Mouse (Mus musculus): ENCODE measurements around the gene Cast. TPM values are rescaled to one million over a fixed set of nuclear protein-coding genes. Genes with fewer than 3 reads are reported as not detected.

Gene Cast
- polyA plus RNA-seq, 1 experiment from 2014 or later, result 62.8 TPM

DNA sequence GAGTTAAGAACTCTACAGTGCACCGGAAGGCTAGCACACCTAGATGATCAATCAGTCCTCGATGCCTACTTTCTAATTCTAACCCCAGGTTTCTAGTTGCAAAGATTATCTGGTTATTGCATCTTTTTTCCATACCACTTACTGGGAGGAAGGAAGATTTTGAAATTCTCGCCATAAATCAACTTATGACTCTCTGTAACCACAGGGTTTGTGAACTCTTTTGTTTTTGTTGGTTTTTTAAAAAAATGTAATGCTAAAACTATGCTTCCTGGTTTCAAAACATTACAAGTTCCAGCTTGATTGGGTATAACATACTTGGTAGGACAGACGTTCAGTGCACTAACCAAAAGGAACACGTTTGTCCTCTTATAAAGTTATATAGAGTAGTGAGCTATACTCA is 1.7 kb downstream of the Cast start:
- no peaks in the 10 kb centered on the region for H3K9me3 ChIP-seq (replicated peaks; ENCODE audit: control insufficient read depth, low read length)
- no peak for ATAC-seq (replicated peaks; ENCODE audit: extremely low read depth, insufficient read depth, low FRiP score)
- peak overlapping the region; percentile 82 for H3K9ac ChIP-seq (ENCODE audit: low read length)
- H3K4me1 ChIP-seq (ENCODE audit: control insufficient read depth, insufficient read depth, low read length), result peaks cover 17% of the 10 kb centered on the region
- H3K4me3 ChIP-seq (ENCODE audit: low read length), result peak overlapping the region; percentile 71
- H3K27ac ChIP-seq (ENCODE audit: low read length), result no peak overlapping the region
- H3K4me2 ChIP-seq (ENCODE audit: low read depth, low read length), result peak overlapping the region; percentile 97
- H3K36me3 ChIP-seq (ENCODE audit: control insufficient read depth, insufficient read depth), result no peaks in the 10 kb centered on the region
- no peaks in the 10 kb centered on the region for H3K27me3 ChIP-seq (ENCODE audit: control insufficient read depth, insufficient read depth, low read length)
- 42% methylated on average over 5 of the region's 5 CpGs for WGBS

GRCm38 (mm10) chr13:74794435-74794834 is 14.2 kb downstream of the Cast start:
- no peaks in the 10 kb centered on the region for H3K27me3 ChIP-seq (ENCODE audit: control insufficient read depth, insufficient read depth, low read length)
- ATAC-seq (replicated peaks; ENCODE audit: extremely low read depth, insufficient read depth, low FRiP score), result no peak
- no peaks in the 10 kb centered on the region for H3K4me1 ChIP-seq (ENCODE audit: control insufficient read depth, insufficient read depth, low read length)
- no peak overlapping the region for H3K4me2 ChIP-seq (ENCODE audit: low read depth, low read length)
- H3K9me3 ChIP-seq (replicated peaks; ENCODE audit: control insufficient read depth, low read length), result no peaks in the 10 kb centered on the region
- 59% methylated on average over 1 of the region's 1 CpGs for WGBS
- no peaks in the 10 kb centered on the region for H3K36me3 ChIP-seq (ENCODE audit: control insufficient read depth, insufficient read depth)
- no peak overlapping the region for H3K27ac ChIP-seq (ENCODE audit: low read length)
- no peak overlapping the region for H3K4me3 ChIP-seq (ENCODE audit: low read length)
- H3K9ac ChIP-seq (ENCODE audit: low read length), result no peak overlapping the region

- Histone ChIP-seq H3K4me3 (ENCODE audit: low read length) (no peak overlapping the region), H3K27me3 (ENCODE audit: control insufficient read depth, insufficient read depth, low read length) (no peaks in the 10 kb centered on the region), H3K27ac (ENCODE audit: low read length) (no peak overlapping the region), H3K9me3 (replicated peaks; ENCODE audit: control insufficient read depth, low read length) (no peaks in the 10 kb centered on the region), H3K4me2 (ENCODE audit: low read depth, low read length) (no peak overlapping the region), H3K36me3 (ENCODE audit: control insufficient read depth, insufficient read depth) (0 out of 2 replicates have a peak, but pooled peaks cover 3% of the 10 kb centered on the region), H3K4me1 (ENCODE audit: control insufficient read depth, insufficient read depth, low read length) (no peaks in the 10 kb centered on the region), H3K9ac (ENCODE audit: low read length) (no peak overlapping the region)
- 0% methylated on average over 1 of the region's 1 CpGs for WGBS
- no peak for ATAC-seq (replicated peaks; ENCODE audit: extremely low read depth, insufficient read depth, low FRiP score)
These were observed 20.9 kb downstream of the Cast start for GRCm38 (mm10) chr13:74787681-74788080.

DNA sequence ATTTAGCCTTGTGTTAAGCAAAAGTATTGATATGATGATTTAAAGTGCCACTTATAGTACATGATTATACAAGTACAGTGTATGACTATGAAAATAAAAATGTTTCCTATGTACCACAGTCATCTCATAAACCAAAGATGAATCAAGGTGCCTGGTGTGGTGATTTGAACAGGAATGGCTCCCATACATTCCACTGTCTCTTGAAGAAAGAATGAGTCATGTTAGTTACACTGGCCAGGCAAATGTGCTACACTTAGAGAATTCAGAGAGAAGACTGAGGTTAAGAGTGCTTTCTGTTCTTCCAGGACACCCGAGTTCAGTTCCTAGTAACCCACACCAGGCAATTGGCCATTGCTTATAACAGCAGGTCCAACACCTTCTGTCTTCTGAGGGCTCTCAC is 36.5 kb downstream of the Cast start:
- H3K4me1 ChIP-seq (ENCODE audit: control insufficient read depth, insufficient read depth, low read length), result peaks cover 2% of the 10 kb centered on the region; the same call in 1 of the 2 replicates
- H3K27me3 ChIP-seq (ENCODE audit: control insufficient read depth, insufficient read depth, low read length), result no peaks in the 10 kb centered on the region
- 50% methylated on average over 1 of the region's 1 CpGs for WGBS
- H3K9me3 ChIP-seq (replicated peaks; ENCODE audit: control insufficient read depth, low read length), result no peaks in the 10 kb centered on the region
- no peak overlapping the region for H3K4me2 ChIP-seq (ENCODE audit: low read depth, low read length)
- no peak overlapping the region for H3K9ac ChIP-seq (ENCODE audit: low read length)
- no peak for ATAC-seq (replicated peaks; ENCODE audit: extremely low read depth, insufficient read depth, low FRiP score)
- H3K27ac ChIP-seq (ENCODE audit: low read length), result no peak overlapping the region
- H3K36me3 ChIP-seq (ENCODE audit: control insufficient read depth, insufficient read depth), result no peaks in the 10 kb centered on the region
- no peak overlapping the region for H3K4me3 ChIP-seq (ENCODE audit: low read length)

DNA sequence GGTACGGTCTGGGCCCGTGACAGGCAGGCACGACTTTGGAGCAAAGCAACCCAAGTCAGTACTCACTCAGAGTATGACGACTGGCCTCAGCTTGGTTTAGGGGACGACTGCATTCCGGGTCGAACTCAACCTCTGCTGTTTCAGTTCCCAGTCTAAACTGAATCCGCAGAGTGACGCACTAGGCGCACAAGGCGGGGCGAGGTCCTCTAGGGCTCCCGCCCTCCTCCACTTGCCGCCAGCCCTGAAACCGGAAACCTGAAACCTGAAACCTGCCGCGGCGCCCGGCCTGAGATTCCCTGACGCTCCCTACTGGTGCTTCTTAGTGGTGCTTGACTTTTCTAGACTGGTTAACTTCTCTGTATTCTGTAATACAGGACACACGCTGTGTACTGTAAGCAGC is 38.1 kb downstream of the Cast start:
- Histone ChIP-seq H3K4me1 (ENCODE audit: control insufficient read depth, insufficient read depth, low read length) (peaks cover 4% of the 10 kb centered on the region; the same call in 1 of the 2 replicates), H3K36me3 (ENCODE audit: control insufficient read depth, insufficient read depth) (no peaks in the 10 kb centered on the region), H3K4me3 (ENCODE audit: low read length) (peak overlapping the region; percentile 63), H3K27ac (ENCODE audit: low read length) (peak overlapping the region; percentile 91), H3K9ac (ENCODE audit: low read length) (peak overlapping the region; percentile 72), H3K9me3 (replicated peaks; ENCODE audit: control insufficient read depth, low read length) (no peaks in the 10 kb centered on the region), H3K4me2 (ENCODE audit: low read depth, low read length) (peak overlapping the region; percentile 62), H3K27me3 (ENCODE audit: control insufficient read depth, insufficient read depth, low read length) (no peaks in the 10 kb centered on the region)
- ATAC-seq (replicated peaks; ENCODE audit: extremely low read depth, insufficient read depth, low FRiP score), result peak; percentile 98
- under 1% methylated on average over 21 of the region's 21 CpGs for whole genome bisulfite sequencing

GRCm38 (mm10) chr13:74769871-74770270 is 38.7 kb downstream of the Cast start:
- Histone ChIP-seq H3K4me1 (ENCODE audit: control insufficient read depth, insufficient read depth, low read length) (peaks cover 5% of the 10 kb centered on the region; the same call in 1 of the 2 replicates), H3K27me3 (ENCODE audit: control insufficient read depth, insufficient read depth, low read length) (no peaks in the 10 kb centered on the region), H3K4me3 (ENCODE audit: low read length) (peak overlapping the region; percentile 63), H3K9me3 (replicated peaks; ENCODE audit: control insufficient read depth, low read length) (no peaks in the 10 kb centered on the region), H3K4me2 (ENCODE audit: low read depth, low read length) (peak overlapping the region; percentile 62), H3K9ac (ENCODE audit: low read length) (peak overlapping the region; percentile 72), H3K36me3 (ENCODE audit: control insufficient read depth, insufficient read depth) (no peaks in the 10 kb centered on the region), H3K27ac (ENCODE audit: low read length) (peak overlapping the region; percentile 91)
- ATAC-seq (replicated peaks; ENCODE audit: extremely low read depth, insufficient read depth, low FRiP score), result peak; percentile 68
- WGBS, result 4% methylated on average over 8 of the region's 8 CpGs

DNA sequence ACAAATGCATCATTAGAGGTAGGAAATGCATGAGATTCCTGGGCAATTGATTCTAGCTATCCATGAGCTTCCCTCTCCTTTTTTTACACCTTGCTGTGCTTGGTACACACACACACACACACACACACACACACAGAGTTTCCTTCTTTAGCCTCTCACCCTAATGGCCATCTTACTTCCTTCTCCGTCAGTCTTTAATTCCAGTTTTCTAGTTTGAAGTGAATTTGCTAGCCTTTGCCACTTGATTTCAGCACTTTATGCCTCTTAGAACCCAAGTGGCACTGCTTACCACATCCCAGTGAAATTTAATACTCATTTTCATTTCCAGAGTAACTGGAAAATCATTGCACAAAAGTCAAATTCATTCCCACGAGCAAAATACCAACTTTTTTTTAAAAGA is 41.4 kb downstream of the Cast start:
- H3K4me1 ChIP-seq (ENCODE audit: control insufficient read depth, insufficient read depth, low read length), result peaks cover 5% of the 10 kb centered on the region; the same call in 1 of the 2 replicates
- no peaks in the 10 kb centered on the region for H3K27me3 ChIP-seq (ENCODE audit: control insufficient read depth, insufficient read depth, low read length)
- H3K27ac ChIP-seq (ENCODE audit: low read length), result no peak overlapping the region
- no peaks in the 10 kb centered on the region for H3K36me3 ChIP-seq (ENCODE audit: control insufficient read depth, insufficient read depth)
- no peak overlapping the region for H3K9ac ChIP-seq (ENCODE audit: low read length)
- no peak overlapping the region for H3K4me2 ChIP-seq (ENCODE audit: low read depth, low read length)
- no peaks in the 10 kb centered on the region for H3K9me3 ChIP-seq (replicated peaks; ENCODE audit: control insufficient read depth, low read length)
- WGBS, result 59% methylated on average over 2 of the region's 2 CpGs
- ATAC-seq (replicated peaks; ENCODE audit: extremely low read depth, insufficient read depth, low FRiP score), result no peak
- no peak overlapping the region for H3K4me3 ChIP-seq (ENCODE audit: low read length)

GRCm38 (mm10) chr13:74762741-74763140 is 45.9 kb downstream of the Cast start:
- Histone ChIP-seq H3K9me3 (replicated peaks; ENCODE audit: control insufficient read depth, low read length) (peaks cover 2% of the 10 kb centered on the region; the same call in 1 of the 2 replicates), H3K4me2 (ENCODE audit: low read depth, low read length) (no peak overlapping the region), H3K27me3 (ENCODE audit: control insufficient read depth, insufficient read depth, low read length) (no peaks in the 10 kb centered on the region), H3K4me3 (ENCODE audit: low read length) (no peak overlapping the region), H3K27ac (ENCODE audit: low read length) (no peak overlapping the region), H3K9ac (ENCODE audit: low read length) (no peak overlapping the region), H3K4me1 (ENCODE audit: control insufficient read depth, insufficient read depth, low read length) (peaks cover 4% of the 10 kb centered on the region), H3K36me3 (ENCODE audit: control insufficient read depth, insufficient read depth) (peaks cover 8% of the 10 kb centered on the region)
- WGBS, result 80% methylated on average over 1 of the region's 1 CpGs
- ATAC-seq (replicated peaks; ENCODE audit: extremely low read depth, insufficient read depth, low FRiP score), result no peak

DNA sequence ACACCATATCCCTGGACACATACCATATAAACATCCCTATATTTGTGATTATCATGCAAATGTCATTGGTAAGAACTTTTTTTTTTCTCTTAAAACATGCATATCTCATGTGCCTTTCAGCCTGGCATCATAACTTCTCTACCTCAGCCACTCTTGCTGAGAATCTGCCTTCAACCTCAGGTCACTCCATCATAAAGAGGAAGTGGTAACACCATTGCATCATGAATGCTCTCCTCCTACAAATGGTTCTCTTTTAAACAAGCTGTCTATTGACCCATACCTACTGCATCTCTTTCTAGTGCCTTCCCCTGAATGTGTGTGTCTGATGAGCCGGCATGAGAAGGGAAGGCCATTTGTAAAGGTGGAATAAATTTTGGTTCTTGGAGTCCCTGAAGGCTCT is 49.5 kb downstream of the Cast start:
- no peak overlapping the region for H3K9ac ChIP-seq (ENCODE audit: low read length)
- no peak overlapping the region for H3K4me2 ChIP-seq (ENCODE audit: low read depth, low read length)
- no peaks in the 10 kb centered on the region; the same call in 1 of the 2 replicates for H3K4me1 ChIP-seq (ENCODE audit: control insufficient read depth, insufficient read depth, low read length)
- H3K27me3 ChIP-seq (ENCODE audit: control insufficient read depth, insufficient read depth, low read length), result no peaks in the 10 kb centered on the region
- H3K4me3 ChIP-seq (ENCODE audit: low read length), result no peak overlapping the region
- 97% methylated on average over 1 of the region's 1 CpGs for WGBS
- H3K9me3 ChIP-seq (replicated peaks; ENCODE audit: control insufficient read depth, low read length), result peaks cover 2% of the 10 kb centered on the region; the same call in 1 of the 2 replicates
- H3K36me3 ChIP-seq (ENCODE audit: control insufficient read depth, insufficient read depth), result peaks cover 8% of the 10 kb centered on the region
- ATAC-seq (replicated peaks; ENCODE audit: extremely low read depth, insufficient read depth, low FRiP score), result no peak
- no peak overlapping the region for H3K27ac ChIP-seq (ENCODE audit: low read length)
